Mouse (Mus musculus): ENCODE measurements around the gene Znfx1.

The Znfx1 gene

GRCm38 (mm10) chr2:167062965-167063880 lies at the start of gene Znfx1:
Gene Znfx1, minus strand, starts transcription at chr2:167063015.
- DNase-seq (ENCODE audit: extremely low spot score, low spot score) = peak; percentile 99

- no peak for DNase-seq (ENCODE audit: extremely low spot score, low spot score)
Observed at GRCm38 (mm10) chr2:167112259-167112658, 49.4 kb upstream of the Znfx1 start.

GRCm38 (mm10) chr2:167109506-167109905 lies 46.7 kb upstream of the Znfx1 start:
- no peak for DNase-seq (ENCODE audit: extremely low spot score, low spot score)

GRCm38 (mm10) chr2:167103546-167103945 lies 40.7 kb upstream of the Znfx1 start:
- DNase-seq (ENCODE audit: extremely low spot score, low spot score) = no peak

- DNase-seq (ENCODE audit: extremely low spot score, low spot score) = no peak
Observed at GRCm38 (mm10) chr2:167101743-167102441, 39.1 kb upstream of the Znfx1 start.

GRCm38 (mm10) chr2:167094688-167095087 lies 31.9 kb upstream of the Znfx1 start:
- no peak for DNase-seq (ENCODE audit: extremely low spot score, low spot score)

- no peak for DNase-seq (ENCODE audit: extremely low spot score, low spot score)
Observed at GRCm38 (mm10) chr2:167093171-167093900, 30.5 kb upstream of the Znfx1 start.

- DNase-seq (ENCODE audit: extremely low spot score, low spot score) = no peak
Observed at GRCm38 (mm10) chr2:167090271-167090670, 27.5 kb upstream of the Znfx1 start.

GRCm38 (mm10) chr2:167086836-167087235 lies 24.0 kb upstream of the Znfx1 start:
- no peak for DNase-seq (ENCODE audit: extremely low spot score, low spot score)

GRCm38 (mm10) chr2:167086092-167086491 lies 23.3 kb upstream of the Znfx1 start:
- DNase-seq (ENCODE audit: extremely low spot score, low spot score) = no peak

GRCm38 (mm10) chr2:167081639-167082038 lies 18.8 kb upstream of the Znfx1 start:
- DNase-seq (ENCODE audit: extremely low spot score, low spot score) = peak; percentile 47

GRCm38 (mm10) chr2:167081135-167081534 lies 18.3 kb upstream of the Znfx1 start:
- DNase-seq (ENCODE audit: extremely low spot score, low spot score) = no peak

- DNase-seq (ENCODE audit: extremely low spot score, low spot score) = no peak
Observed at GRCm38 (mm10) chr2:167080387-167080786, 17.6 kb upstream of the Znfx1 start.

- DNase-seq (ENCODE audit: extremely low spot score, low spot score) = no peak
Observed at GRCm38 (mm10) chr2:167079535-167080257, 16.9 kb upstream of the Znfx1 start.

GRCm38 (mm10) chr2:167078931-167079495 lies 16.2 kb upstream of the Znfx1 start:
- DNase-seq (ENCODE audit: extremely low spot score, low spot score) = no peak

- DNase-seq (ENCODE audit: extremely low spot score, low spot score) = no peak
Observed at GRCm38 (mm10) chr2:167078486-167078885, 15.7 kb upstream of the Znfx1 start.

- no peak for DNase-seq (ENCODE audit: extremely low spot score, low spot score)
Observed at GRCm38 (mm10) chr2:167077199-167077962, 14.6 kb upstream of the Znfx1 start.

GRCm38 (mm10) chr2:167076759-167077158 lies 13.9 kb upstream of the Znfx1 start:
- DNase-seq (ENCODE audit: extremely low spot score, low spot score) = no peak

- DNase-seq (ENCODE audit: extremely low spot score, low spot score) = no peak
Observed at GRCm38 (mm10) chr2:167076352-167076751, 13.5 kb upstream of the Znfx1 start.

- no peak for DNase-seq (ENCODE audit: extremely low spot score, low spot score)
Observed at GRCm38 (mm10) chr2:167074587-167074986, 11.8 kb upstream of the Znfx1 start.
